Mouse (Mus musculus) right cerebral cortex, postnatal 10 days (tissue): ENCODE results near the gene Snx12.

Experiments used
- DNase-seq, 2 experiments: peaks; one replicate each; pipeline ENCODE4 v3.0.0; 2021; ENCODE audit warnings: low spot score in 2 of 2

Gene Snx12

DNA sequence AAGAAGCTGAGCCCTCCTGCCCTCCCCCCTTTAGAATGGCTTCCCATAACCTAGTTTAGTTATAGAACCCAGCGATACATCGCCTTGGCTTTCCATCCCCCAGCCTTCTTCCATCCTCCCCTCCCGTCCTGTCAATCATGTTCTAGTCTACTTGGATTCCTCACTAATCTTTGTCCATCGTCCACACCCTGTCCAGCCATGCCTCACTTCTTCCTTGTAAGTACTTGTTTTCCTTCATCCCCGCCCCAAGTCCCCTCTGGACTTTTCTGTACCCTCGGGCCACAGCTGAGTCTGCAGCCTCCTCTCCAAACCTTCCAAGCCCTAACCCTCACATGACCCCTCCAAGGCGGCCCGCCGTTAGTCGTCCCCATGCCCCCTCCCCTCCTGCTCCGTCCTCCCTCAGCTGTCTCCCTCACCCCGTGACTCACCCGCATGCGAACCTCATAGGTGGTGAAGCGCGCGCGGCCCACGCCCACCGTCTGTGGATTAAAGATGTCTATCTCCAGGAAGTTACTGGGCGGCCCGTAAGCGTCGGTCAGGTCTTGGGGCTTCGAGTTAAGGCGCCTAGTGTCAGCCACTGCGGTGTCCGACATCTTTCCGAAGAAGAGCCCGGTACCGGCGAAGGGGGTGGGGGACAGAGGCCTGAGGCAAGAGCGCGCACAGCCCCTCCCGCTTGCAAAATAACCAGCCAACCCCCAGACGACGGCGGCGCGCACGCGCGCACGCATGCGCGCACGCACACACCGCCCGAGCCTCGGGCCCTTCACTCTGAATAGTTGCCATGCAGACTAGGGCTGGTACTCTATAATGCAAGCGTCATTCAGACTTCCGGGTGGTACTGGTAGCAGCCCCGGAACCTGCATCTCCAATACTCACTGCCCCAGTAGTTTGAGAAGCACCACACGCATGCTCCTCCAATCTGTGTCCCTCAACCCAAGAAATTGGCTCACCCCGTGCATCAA is at the start of gene Snx12:
Snx12 (minus strand) TSS at position 730 of the 962 bp plus-strand sequence.
- peak; percentile 92 to 94 for DNase-seq

DNA sequence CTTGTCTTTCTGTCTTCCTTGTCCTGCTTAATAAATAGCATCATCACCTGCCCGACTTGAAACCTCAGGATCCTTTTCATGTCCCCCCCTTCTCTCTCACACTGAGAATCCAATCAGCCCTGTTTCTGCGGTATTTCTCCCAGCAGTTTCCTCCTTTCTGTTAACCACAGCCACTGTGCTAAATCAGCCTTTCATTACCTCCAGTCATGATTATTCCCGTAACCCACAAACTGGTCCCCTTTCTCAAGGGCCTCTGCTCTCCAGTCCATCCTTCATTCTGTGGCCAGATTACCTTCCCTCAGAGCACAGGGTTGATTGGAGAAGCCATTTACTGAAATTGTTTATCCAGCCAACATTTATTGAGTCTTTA is 46.4 kb upstream of the Snx12 start, which contains the start of gene Gm20489:
Gm20489 (minus strand) TSS at position 269 of the 370 bp plus-strand sequence.
- no peak for DNase-seq

DNA sequence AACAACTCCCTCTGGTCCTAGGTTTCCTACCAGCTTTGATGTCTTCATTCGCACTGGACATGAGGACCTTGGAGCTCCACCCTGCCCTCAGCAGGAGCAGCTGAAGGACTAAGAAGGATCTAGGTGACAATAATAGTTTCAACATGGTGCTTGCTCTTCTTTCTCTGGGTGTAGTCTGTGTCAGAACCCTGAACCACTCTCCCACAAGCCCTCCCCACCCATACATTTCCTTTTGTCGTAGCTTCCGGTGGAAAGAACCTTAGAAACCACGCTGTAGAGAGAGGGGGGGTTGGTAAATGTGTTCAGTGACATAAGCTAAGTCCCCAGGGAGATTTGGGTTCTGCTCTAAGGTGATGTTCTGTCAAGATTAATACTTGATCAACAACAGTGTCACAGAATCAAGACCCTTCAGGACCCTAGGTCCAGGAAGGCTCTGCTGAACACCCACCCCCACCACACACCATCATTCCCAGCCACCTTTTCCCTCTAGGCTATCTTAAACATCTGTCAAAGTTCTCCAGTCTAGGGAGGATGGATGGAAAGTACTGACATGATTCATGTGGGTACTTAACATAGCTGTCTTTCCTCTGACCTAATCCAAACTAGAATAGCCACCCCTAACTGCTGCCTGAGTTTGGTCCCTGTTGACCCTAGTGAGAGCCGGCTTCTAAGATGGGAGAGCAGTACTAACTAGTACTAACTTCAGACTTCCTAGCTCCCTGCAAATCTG is 45.8 kb upstream of the Snx12 start, which contains the start of gene Il2rg:
Il2rg (minus strand) TSS at position 231 of the 730 bp plus-strand sequence.
- no peak for DNase-seq

DNA sequence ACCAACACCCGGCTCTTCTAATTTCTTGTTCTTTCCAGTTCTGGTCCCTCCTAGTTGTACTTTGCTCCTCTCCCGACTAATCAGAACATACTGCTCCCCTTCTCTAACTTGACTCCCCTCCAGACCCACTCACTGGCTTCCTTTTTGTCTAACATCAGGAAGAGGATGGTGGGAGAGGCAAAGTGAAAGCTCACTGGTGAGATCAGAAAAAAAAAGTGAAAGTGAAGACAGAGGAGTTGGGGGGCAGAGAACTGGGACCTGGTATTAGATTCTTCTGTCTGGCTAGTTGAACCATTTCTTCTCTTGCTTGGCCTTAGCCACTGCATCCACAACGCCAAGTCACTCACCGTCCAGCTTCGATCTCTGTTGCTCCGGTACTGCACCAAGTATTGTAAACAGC is 44.3 kb upstream of the Snx12 start:
- DNase-seq = no peak

DNA sequence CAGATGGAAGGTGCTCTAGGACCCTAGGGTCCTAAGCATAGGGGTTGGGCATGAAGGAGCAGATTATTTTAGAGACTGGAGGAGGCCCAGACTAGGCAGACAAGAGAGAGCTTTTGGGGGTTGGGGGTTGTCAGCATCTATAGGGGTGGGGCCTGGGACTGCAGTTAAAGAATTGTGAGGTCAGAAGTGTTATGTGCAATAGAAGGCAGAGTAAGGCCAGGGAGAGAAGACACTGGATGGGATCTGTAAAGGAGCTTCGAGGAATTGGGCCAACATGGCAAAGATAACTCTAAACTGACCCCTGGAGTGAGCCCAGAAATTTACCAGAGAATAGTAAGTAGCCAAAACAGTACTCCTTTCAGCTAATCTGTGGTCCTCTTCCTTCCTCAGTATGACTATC is 41.5 kb upstream of the Snx12 start, which contains the start of gene Gm614:
Gm614 (minus strand) TSS at position 101 of the 400 bp plus-strand sequence.
- no peak for DNase-seq

GRCm38 (mm10) chrX:101260441-101261325 is 38.3 kb upstream of the Snx12 start:
- DNase-seq = no peak

DNA sequence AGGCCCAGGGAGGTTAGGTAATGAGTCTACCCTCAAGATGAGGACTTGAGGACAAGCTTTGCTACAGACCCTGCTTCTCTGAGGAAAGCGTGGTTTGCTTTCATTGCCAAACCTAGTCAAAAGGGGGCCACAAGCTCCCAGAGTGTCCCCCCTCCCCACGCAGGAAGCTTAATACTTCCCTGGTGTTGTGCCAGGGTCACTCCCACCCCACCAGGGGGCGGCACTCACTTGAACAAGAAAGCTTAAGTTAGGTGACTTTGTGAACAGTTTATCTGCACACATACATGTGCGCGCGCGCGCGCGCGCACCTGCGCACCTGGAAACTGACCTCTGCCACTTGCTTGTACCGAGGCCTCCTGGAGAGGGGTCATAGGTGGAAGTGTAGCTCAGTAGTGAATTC is 34.2 kb upstream of the Snx12 start:
- no peak for DNase-seq

- no peak for DNase-seq
Observed at GRCm38 (mm10) chrX:101254740-101255139, 32.4 kb upstream of the Snx12 start.

GRCm38 (mm10) chrX:101253952-101254729 is 31.8 kb upstream of the Snx12 start, which contains the start of gene Foxo4:
Gene Foxo4 (plus strand): TSS chrX:101254528.
- peak; percentile 92 to 93 for DNase-seq

- DNase-seq = no peak
Observed at GRCm38 (mm10) chrX:101245011-101245410, 22.6 kb upstream of the Snx12 start.

DNA sequence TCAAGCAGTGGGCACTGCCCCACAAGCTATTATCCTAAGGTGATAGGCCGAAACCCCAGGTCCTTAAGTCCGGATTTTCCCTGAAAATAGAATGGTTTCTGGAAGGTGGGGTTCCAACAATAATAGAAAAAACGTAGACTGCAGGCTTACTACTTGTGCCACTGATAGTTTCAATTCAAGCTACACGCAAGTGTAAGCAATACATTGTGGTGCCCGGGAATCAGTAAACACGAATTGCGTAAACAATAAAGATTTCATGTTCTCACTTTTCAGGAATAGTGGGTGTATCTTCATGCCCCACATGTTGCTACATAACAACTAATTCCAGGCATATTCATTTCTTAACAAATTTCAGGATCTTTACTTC is 416 bp upstream of the Snx12 start:
- no peak for DNase-seq

DNA sequence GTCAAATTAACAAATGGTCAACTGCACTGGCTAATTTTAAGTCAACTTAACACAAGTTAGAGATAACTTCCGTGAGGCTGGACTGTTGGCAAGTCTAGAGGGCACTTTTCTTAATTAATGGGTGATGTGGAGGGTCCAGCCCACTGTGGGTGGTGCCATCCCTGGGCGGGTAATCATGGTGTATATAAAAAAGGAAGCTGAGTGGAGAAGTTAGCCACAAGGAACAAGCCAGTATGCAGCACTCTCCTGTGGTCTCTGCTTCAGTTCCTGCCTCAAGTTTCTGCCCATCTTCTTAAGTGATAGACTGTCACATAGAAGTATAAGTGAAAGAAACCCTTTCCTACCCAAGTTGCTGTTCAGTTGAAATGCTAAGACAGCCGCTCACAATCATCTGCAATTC is 33.1 kb downstream of the Snx12 start:
- DNase-seq = no peak

DNA sequence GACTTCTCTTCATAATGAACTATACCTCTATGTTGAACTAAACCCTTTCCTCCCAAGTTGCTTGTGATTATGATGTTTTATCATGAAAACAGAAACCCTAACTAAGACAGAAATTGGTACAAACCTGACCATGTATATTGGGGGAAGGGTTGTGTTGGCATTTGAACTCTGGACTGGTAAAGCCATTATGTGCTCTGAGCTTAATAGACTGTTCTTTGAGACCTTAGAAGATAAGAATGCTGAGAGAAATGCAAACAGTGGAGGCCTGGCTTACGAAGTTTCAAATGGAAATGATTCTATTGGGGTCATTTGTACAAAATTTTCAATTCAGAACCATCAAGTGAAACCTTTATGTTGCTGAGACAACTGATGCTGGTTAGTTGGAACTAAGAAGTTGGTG is 34.7 kb downstream of the Snx12 start:
- no peak for DNase-seq

DNA sequence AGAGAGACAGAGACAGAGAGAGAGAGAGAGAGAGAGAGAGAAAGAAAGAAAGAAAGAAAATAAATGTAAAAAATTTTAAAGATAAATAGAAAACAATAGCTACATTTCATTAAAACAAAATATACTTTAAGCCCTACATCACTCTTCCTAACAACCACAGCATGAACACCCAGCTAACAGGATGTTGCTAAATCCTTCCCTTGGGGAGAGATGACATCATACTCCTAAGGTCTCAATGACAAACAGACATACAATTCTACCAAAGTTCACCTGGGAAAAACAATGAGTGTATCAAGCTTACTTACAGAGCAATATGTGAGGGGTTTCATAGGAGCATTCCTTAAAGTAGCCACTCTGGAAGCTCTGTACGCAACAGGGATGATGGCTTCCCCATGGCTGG is 49.0 kb downstream of the Snx12 start:
- no peak for DNase-seq

DNA sequence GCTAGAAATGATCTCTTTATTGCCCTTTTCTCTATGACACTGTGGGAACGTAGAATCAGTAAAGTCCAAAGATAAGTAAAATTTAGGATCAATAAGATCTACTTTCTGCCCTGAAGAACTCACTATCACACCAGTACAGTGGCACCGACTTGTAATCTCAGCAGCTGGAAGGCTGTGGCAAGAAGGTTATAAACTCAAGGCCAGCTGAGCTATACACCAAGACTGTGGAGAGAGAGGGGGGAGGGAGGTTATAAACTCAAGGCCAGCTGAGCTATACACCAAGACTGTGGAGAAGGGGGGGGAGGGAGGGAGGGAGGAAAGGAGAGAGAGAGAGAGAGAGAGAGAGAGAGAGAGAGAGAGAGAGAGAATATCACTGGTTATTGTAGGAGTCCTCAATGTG is 53.9 kb downstream of the Snx12 start:
- no peak for DNase-seq

GRCm38 (mm10) chrX:101163739-101164138 is 58.6 kb downstream of the Snx12 start:
- DNase-seq = no peak

GRCm38 (mm10) chrX:101163278-101163677 is 59.1 kb downstream of the Snx12 start:
- DNase-seq = no peak

DNA sequence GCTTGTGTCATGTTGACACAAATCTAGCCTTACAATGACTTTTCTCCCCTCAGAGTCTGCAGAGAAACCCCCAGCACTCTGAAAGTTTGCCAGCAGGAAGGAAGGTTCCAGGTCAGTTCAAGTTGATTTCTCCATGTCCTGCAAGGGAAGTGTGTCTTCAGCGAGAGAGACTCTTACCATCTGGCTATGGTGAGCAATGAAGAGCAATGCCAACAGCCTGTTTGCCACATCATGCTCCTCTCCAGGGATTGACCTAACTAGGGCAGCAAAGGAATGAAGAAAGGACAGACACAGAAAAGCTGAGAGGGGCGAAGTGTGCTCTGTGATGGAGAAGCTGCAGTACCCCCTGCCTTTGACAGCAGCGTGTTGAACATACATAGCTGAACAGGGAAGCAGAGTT is 59.8 kb downstream of the Snx12 start:
- DNase-seq = no peak

- no peak for DNase-seq
Observed at GRCm38 (mm10) chrX:101157488-101157887, 64.9 kb downstream of the Snx12 start.

- no peak for DNase-seq
Observed at GRCm38 (mm10) chrX:101156369-101156768, 66.0 kb downstream of the Snx12 start.

DNA sequence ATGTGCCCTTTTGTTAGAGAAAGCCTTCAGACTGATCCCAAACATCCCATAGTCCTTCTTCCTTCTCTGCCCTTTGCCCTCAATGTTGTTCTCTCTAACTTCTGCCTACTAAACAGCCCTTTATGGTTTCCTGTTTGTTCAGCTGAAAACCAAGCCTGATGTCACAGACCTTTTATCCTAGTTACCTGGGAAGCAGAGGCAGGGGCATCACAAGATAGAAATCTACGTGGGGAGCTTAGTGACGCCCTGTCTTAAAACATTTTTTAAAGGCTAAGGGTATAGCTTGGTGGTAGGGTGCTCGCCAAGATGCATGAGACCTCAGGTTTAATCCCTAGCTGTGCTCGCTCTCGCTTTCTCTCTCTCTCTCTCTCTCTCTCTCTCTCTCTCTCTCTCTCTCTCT is 74.9 kb downstream of the Snx12 start:
- no peak for DNase-seq
